Mouse (Mus musculus) neural tube, embryonic 15.5 days (tissue): ENCODE results near the gene Sh3tc1. TPM values are rescaled to one million over a fixed set of nuclear protein-coding genes. Genes with fewer than 3 reads are reported as not detected.

Source experiments
- ATAC-seq: fragments of 200-750 bp; cut with Nextera tagmentation; 2 replicates; pipeline ENCODE4 v1.8.0; 2017; ENCODE audit warnings: mild to moderate bottlenecking, moderate TSS enrichment, moderate library complexity; ENCODE audit not compliant: low FRiP score
- H3K27ac ChIP-seq: fragments of 300-500 bp; sonication (generic); replicated peaks from 2 replicates; pipeline ENCODE4 v1.5.1; 2015; ENCODE audit warnings: mild to moderate bottlenecking, inconsistent platforms
- H3K27me3 ChIP-seq: fragments of 300-500 bp; sonication (generic); replicated peaks from 2 replicates; pipeline ENCODE4 v1.6.1; 2015; ENCODE audit warnings: inconsistent platforms
- H3K36me3 ChIP-seq: fragments of 300-500 bp; sonication (generic); 2 replicates; pipeline ENCODE4 v1.6.1; 2015; ENCODE audit warnings: inconsistent platforms
- H3K4me1 ChIP-seq: fragments of 300-500 bp; sonication (generic); 2 replicates; pipeline ENCODE4 v1.6.1; 2015; ENCODE audit warnings: inconsistent platforms
- H3K4me2 ChIP-seq: fragments of 300-500 bp; sonication (generic); 2 replicates; pipeline ENCODE4 v1.6.1; 2015; ENCODE audit warnings: inconsistent platforms, mild to moderate bottlenecking, moderate library complexity
- H3K4me3 ChIP-seq: fragments of 300-500 bp; sonication (generic); replicated peaks from 2 replicates; pipeline ENCODE4 v1.5.1; 2015; ENCODE audit warnings: mild to moderate bottlenecking, inconsistent platforms
- H3K9ac ChIP-seq: fragments of 300-500 bp; sonication (generic); replicated peaks from 2 replicates; pipeline ENCODE4 v1.6.1; 2015; ENCODE audit warnings: mild to moderate bottlenecking, inconsistent platforms
- H3K9me3 ChIP-seq: fragments of 300-500 bp; sonication (generic); replicated peaks from 2 replicates; pipeline ENCODE4 v1.6.1; 2016; ENCODE audit warnings: inconsistent platforms
- WGBS: fragments of 180-500 bp; shearing (Covaris S2); methylation state at CpG from one replicate; pipeline ENCODE4 v1.1.7; 2015; ENCODE audit warnings: mixed read lengths; 5-methylcytosine and 5-hydroxymethylcytosine counted together
- polyA plus RNA-seq: library from polyadenylated mRNA; unstranded; fragments of >200 nt; fragmentation: Nextera tagmentation; extraction: Ambion mirVana; gene quantifications from 2 replicates; pipeline ENCODE4 v1.2.1, GENCODE M21; 2015

The Sh3tc1 gene
- polyA plus RNA-seq, 1 experiment from 2014 or later = 3.6 TPM

DNA sequence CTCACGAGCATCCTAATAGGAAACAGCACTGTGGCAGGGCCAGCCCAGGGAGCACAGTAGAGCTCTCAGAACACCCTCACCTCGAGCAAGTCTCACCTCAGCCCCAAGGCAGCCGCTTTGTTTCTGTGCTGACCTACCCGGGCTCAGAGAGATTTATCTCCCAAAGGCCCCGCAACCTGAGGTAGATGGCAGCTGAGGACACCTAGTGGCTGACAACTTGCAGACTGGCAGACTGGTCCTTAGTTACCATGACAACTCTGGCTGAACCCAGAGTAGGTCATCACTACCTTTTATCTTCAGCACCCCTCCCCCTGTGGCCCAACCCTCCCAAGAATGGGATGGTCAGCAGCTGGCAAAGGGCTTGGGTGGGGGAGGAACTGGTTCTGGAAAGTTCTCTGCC, 44.0 kb downstream of the Sh3tc1 start:
- H3K27ac ChIP-seq = no peak overlapping the region
- H3K36me3 ChIP-seq = no peaks in the 10 kb centered on the region
- H3K4me2 ChIP-seq = no peak overlapping the region
- no peak for ATAC-seq
- WGBS = 32% methylated on average over 5 of the region's 5 CpGs
- H3K4me3 ChIP-seq = no peak overlapping the region
- peaks cover 5% of the 10 kb centered on the region; the same call in 1 of the 2 replicates for H3K4me1 ChIP-seq
- no peaks in the 10 kb centered on the region for H3K27me3 ChIP-seq
- no peak overlapping the region for H3K9ac ChIP-seq
- H3K9me3 ChIP-seq = no peaks in the 10 kb centered on the region

DNA sequence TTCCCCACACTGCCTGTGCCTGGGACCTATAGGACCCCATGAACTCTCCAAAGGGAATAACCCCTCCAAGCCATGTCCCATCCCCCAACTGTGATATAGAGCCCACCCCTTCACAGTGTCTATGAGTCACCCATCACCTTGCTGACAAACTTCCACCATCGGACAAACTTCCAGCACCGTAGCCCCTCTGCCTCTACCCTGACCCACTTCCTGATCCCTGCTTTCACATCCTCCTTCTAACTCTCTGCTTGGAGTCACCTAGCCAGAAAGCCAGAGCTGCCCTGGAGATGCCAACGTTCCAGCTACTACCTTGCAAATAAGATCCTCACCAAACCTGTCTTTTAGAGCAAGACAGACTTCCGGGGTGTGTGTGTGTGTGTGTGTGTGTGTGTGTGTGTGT, 46.1 kb downstream of the Sh3tc1 start:
- ATAC-seq = no peak
- no peak overlapping the region for H3K9ac ChIP-seq
- no peak overlapping the region for H3K27ac ChIP-seq
- no peak overlapping the region for H3K4me2 ChIP-seq
- H3K4me3 ChIP-seq = no peak overlapping the region
- 91% methylated on average over 4 of the region's 4 CpGs for WGBS
- no peaks in the 10 kb centered on the region for H3K27me3 ChIP-seq
- no peaks in the 10 kb centered on the region for H3K36me3 ChIP-seq
- peaks cover 5% of the 10 kb centered on the region; the same call in 1 of the 2 replicates for H3K4me1 ChIP-seq
- H3K9me3 ChIP-seq = no peaks in the 10 kb centered on the region

GRCm38 (mm10) chr5:35691246-35691645, 48.5 kb downstream of the Sh3tc1 start:
- no peak overlapping the region for H3K4me3 ChIP-seq
- no peaks in the 10 kb centered on the region for H3K27me3 ChIP-seq
- H3K27ac ChIP-seq = no peak overlapping the region
- no peak overlapping the region for H3K9ac ChIP-seq
- 72% methylated on average over 11 of the region's 11 CpGs for WGBS
- H3K9me3 ChIP-seq = no peaks in the 10 kb centered on the region
- H3K36me3 ChIP-seq = no peaks in the 10 kb centered on the region
- no peak overlapping the region for H3K4me2 ChIP-seq
- ATAC-seq = no peak
- peaks cover 5% of the 10 kb centered on the region; the same call in 1 of the 2 replicates for H3K4me1 ChIP-seq

DNA sequence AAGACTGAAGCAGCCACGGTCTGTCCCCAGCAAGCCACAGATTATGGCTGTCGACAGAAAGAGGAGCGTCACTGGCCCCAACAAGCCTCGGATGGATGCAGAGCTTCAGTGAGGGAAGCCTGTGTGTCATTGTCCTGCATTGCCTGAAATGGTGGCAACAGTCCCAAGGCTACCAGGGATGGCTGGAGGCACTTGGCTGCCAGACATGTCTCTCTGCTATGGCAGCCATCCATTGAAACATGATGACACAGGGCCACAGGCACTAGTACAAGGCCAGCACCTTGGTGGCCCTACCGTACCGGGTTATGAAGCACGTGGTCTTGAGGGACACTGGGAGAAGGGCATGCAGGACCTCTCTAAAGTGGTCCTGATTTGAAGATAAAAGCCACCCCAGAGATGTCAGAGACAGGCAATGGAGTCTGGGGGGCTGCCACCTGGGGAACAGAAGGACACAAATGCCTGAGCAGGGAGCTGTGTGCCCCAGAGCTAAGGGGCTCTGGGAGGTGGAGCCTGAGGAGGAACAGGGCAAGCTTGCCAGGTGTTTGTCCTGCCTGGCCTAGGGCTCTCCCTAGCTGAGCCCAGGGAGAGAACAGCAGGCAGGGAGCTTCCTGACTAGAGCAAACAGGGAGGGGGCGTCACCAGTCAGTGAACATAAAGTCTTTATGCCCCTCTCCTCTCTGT, 49.2 kb downstream of the Sh3tc1 start:
- Histone ChIP-seq H3K36me3 (no peaks in the 10 kb centered on the region), H3K4me3 (no peak overlapping the region), H3K9me3 (no peaks in the 10 kb centered on the region), H3K27ac (no peak overlapping the region), H3K4me1 (no peaks in the 10 kb centered on the region), H3K9ac (no peak overlapping the region), H3K4me2 (no peak overlapping the region), H3K27me3 (no peaks in the 10 kb centered on the region)
- WGBS = 83% methylated on average over 8 of the region's 8 CpGs
- no peak for ATAC-seq

DNA sequence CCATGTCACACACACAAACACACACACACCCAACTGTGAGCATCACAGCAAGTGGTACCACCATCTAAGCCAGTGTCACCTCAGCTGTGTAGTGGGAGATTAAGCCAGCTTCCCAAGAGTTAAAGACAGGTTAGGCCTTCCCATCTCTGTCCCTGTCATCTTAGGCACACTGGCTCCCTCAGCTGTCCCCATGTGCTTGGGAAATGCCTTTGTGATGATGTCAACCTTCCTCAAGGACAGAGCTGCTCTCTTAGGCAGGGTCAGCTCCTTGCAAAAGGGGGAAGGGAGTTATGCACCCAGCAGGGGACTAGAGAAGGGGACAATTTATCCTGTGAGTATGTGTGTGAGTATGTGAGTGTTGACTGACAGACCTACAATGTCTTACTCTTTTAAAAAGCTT, 50.4 kb downstream of the Sh3tc1 start:
- no peaks in the 10 kb centered on the region for H3K4me1 ChIP-seq
- ATAC-seq = no peak

DNA sequence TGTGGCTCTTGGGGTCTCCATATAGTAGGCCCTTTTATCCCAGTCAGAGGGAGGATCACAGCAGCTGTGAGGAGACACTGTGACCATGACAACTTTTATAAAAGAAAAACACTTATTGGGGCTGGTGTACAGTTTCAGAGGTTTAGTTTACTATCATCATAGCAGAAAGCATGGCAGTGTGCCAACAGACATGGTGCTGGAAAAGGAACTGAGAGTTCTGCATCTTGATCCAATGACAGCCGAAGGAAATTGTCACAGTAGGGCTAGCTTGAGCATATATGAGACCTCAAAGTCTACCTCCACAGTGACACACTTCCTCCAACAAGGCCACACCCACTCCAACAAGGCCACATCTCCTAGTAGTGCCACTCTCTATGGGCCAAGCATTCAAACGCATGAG, 50.9 kb downstream of the Sh3tc1 start:
- H3K27ac ChIP-seq = no peak overlapping the region
- H3K9ac ChIP-seq = no peak overlapping the region
- no peak overlapping the region for H3K4me3 ChIP-seq
- H3K9me3 ChIP-seq = no peaks in the 10 kb centered on the region
- ATAC-seq = no peak
- H3K36me3 ChIP-seq = no peaks in the 10 kb centered on the region
- WGBS = 87% methylated on average over 2 of the region's 2 CpGs
- H3K4me2 ChIP-seq = no peak overlapping the region
- H3K4me1 ChIP-seq = no peaks in the 10 kb centered on the region
- H3K27me3 ChIP-seq = no peaks in the 10 kb centered on the region

More for the DNA sequence above, 50.4 kb downstream of the Sh3tc1 start:
- Histone ChIP-seq H3K9ac (no peak overlapping the region), H3K4me2 (no peak overlapping the region), H3K27me3 (no peaks in the 10 kb centered on the region), H3K36me3 (no peaks in the 10 kb centered on the region), H3K4me3 (no peak overlapping the region), H3K27ac (no peak overlapping the region), H3K9me3 (no peaks in the 10 kb centered on the region)

GRCm38 (mm10) chr5:35687098-35687497, 52.7 kb downstream of the Sh3tc1 start:
- H3K4me3 ChIP-seq = no peak overlapping the region
- no peaks in the 10 kb centered on the region for H3K36me3 ChIP-seq
- H3K9me3 ChIP-seq = no peaks in the 10 kb centered on the region
- ATAC-seq = no peak
- no peak overlapping the region for H3K4me2 ChIP-seq
- H3K27ac ChIP-seq = no peak overlapping the region
- no peaks in the 10 kb centered on the region for H3K4me1 ChIP-seq
- H3K9ac ChIP-seq = no peak overlapping the region
- H3K27me3 ChIP-seq = no peaks in the 10 kb centered on the region
- 65% methylated on average over 5 of the region's 5 CpGs for WGBS

- ATAC-seq = no peak
- Histone ChIP-seq H3K36me3 (no peaks in the 10 kb centered on the region), H3K4me1 (no peaks in the 10 kb centered on the region), H3K9me3 (no peaks in the 10 kb centered on the region), H3K4me3 (no peak overlapping the region), H3K27ac (no peak overlapping the region), H3K4me2 (no peak overlapping the region), H3K9ac (no peak overlapping the region), H3K27me3 (peaks cover 4% of the 10 kb centered on the region)
- WGBS = 73% methylated on average over 4 of the region's 4 CpGs
Measured at GRCm38 (mm10) chr5:35686336-35686735, 53.5 kb downstream of the Sh3tc1 start.

DNA sequence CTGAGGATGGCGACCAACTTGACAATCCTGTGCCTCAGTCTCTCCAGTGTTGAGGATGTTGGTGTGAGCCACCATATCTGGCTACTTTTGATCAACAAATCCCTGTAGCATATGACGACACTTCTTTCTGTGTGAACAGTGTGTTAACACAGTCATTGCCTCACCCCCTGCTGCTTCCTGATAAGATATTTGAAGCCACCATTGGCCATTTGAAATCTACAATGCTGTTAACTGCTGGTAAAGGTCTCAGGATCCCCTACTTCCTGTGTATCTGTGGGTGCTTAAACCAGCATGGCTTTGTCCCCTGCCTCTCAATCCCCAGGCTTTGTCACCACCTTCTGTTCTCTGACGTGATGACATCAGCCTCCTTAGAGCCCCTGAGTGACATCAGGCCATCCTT, 54.7 kb downstream of the Sh3tc1 start:
- Histone ChIP-seq H3K36me3 (no peaks in the 10 kb centered on the region), H3K9ac (no peak overlapping the region), H3K4me1 (no peaks in the 10 kb centered on the region), H3K9me3 (no peaks in the 10 kb centered on the region), H3K27ac (no peak overlapping the region), H3K4me2 (no peak overlapping the region), H3K4me3 (no peak overlapping the region), H3K27me3 (peaks cover 16% of the 10 kb centered on the region)
- no peak for ATAC-seq
- WGBS = 63% methylated on average over 3 of the region's 3 CpGs

- 58% methylated on average over 2 of the region's 2 CpGs for WGBS
- Histone ChIP-seq H3K27me3 (peaks cover 49% of the 10 kb centered on the region), H3K4me2 (no peak overlapping the region), H3K9ac (no peak overlapping the region), H3K9me3 (no peaks in the 10 kb centered on the region), H3K4me1 (peaks cover 8% of the 10 kb centered on the region), H3K27ac (no peak overlapping the region), H3K4me3 (no peak overlapping the region), H3K36me3 (no peaks in the 10 kb centered on the region)
- no peak for ATAC-seq
Measured at GRCm38 (mm10) chr5:35680958-35681357, 58.8 kb downstream of the Sh3tc1 start.

GRCm38 (mm10) chr5:35679256-35680155, 60.3 kb downstream of the Sh3tc1 start, which contains the start of gene Htra3:
Htra3 (minus strand) TSS chr5:35679782.
- H3K27ac ChIP-seq = no peak within 1 kb of the TSS
- H3K4me2 ChIP-seq = peak within 1 kb of the TSS; percentile 73
- peak within 1 kb of the TSS; percentile 42 for H3K4me3 ChIP-seq
- no peaks in the 10 kb centered on the region for H3K36me3 ChIP-seq
- peaks cover 8% of the 10 kb centered on the region for H3K4me1 ChIP-seq
- H3K9ac ChIP-seq = peak within 1 kb of the TSS; percentile 47
- ATAC-seq = no peak
- H3K9me3 ChIP-seq = no peaks in the 10 kb centered on the region
- 8% methylated on average over 39 of the region's 42 CpGs for WGBS
- peaks cover 49% of the 10 kb centered on the region for H3K27me3 ChIP-seq

- Histone ChIP-seq H3K4me1 (peaks cover 32% of the 10 kb centered on the region), H3K4me3 (no peak overlapping the region), H3K27me3 (peaks cover 49% of the 10 kb centered on the region), H3K36me3 (no peaks in the 10 kb centered on the region), H3K9me3 (no peaks in the 10 kb centered on the region), H3K4me2 (no peak overlapping the region), H3K27ac (no peak overlapping the region), H3K9ac (no peak overlapping the region)
- ATAC-seq = no peak
- 84% methylated on average over 7 of the region's 7 CpGs for WGBS
Measured at GRCm38 (mm10) chr5:35676964-35677363, 62.8 kb downstream of the Sh3tc1 start.
